27 mouse cellular contexts compared by ENCODE assay signal in the genomic region with DNA sequence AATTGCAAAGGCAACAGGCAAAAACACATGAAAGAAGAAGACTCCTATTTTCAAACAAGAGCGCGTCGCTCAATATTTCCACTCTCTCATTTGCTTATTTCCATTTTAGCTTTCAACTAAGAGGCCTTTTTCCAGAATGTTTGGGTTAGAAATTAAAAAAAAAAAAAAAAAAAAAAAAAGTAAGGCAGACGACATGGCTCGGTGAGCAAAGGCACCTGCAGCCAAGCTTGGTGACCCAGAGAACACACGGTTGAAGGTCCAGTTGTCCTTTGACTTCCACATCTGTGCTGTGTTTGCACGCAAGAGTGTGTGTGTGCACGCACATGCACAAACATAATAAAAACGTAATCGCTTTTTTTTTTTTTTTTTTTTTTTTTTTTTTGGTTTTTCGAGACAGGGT. TPM values are rescaled to one million over a fixed set of nuclear protein-coding genes. Genes with fewer than 3 reads are reported as not detected.
A peak's percentile ranks its signal among the peaks of the same experiment; 100 is the strongest.
DNase-seq lines count a peak whose midpoint lies in the region; ATAC-seq and TF ChIP-seq lines count a peak whose summit lies in the region.
"Had no signal": no experiment of that assay in that cellular context is flagged by ENCODE, and none has a peak within 500 bp of the region (broad histone marks: within the 10 kb centered on the region; RNA-seq: fewer than 3 reads in every experiment).

No protein-coding gene starts in this region.

- intact Hi-C loops in left cerebral cortex, postnatal 36 days (cut with DNase I): no loop called here

- 39% methylated on average over 11 of the region's 11 CpGs for WGBS in kidney, adult 2 months
- WGBS in kidney, embryonic 14.5 days: 65% methylated on average over 10 of the region's 11 CpGs
- 83% methylated on average over 11 of the region's 11 CpGs for WGBS in liver, adult 2 months
- WGBS in liver, embryonic 11.5 days: 94% methylated on average over 10 of the region's 11 CpGs
- 95% methylated on average over 11 of the region's 11 CpGs for WGBS in forebrain, embryonic 15.5 days

- TF ChIP-seq CTCF in kidney, adult 2 months (conservative IDR thresholded peaks at IDR 0.05; ENCODE audit: insufficient read depth, insufficient read length, low read depth, low read length): no peak
- no peak for TF ChIP-seq CTCF in liver, adult 2 months (IDR thresholded peaks at IDR 0.05; ENCODE audit: low read depth, low read length)

- no peak for ATAC-seq in kidney, embryonic 14.5 days (ENCODE audit: low FRiP score, low TSS enrichment)
- no peak for ATAC-seq in liver, embryonic 11.5 days (replicated peaks; ENCODE audit: low FRiP score)
- ATAC-seq in forebrain, embryonic 15.5 days (replicated peaks): no peak
- ATAC-seq: CD4-positive, CD25-positive, alpha-beta regulatory T cell, adult 4 months; forebrain, embryonic 13.5 days; forebrain, postnatal 0 days; hindbrain, embryonic 16.5 days; Patski had no signal

- H3K9ac ChIP-seq in kidney, embryonic 14.5 days (ENCODE audit: low read depth, low read length): no peak overlapping the region
- H3K9ac ChIP-seq in liver, adult 2 months (ENCODE audit: low read depth, low read length): no peak overlapping the region
- H3K9ac ChIP-seq in liver, embryonic 11.5 days (ENCODE audit: low read depth, low read length): no peak overlapping the region
- H3K9ac ChIP-seq in forebrain, embryonic 15.5 days (replicated peaks): no peak overlapping the region
- H3K9ac ChIP-seq: forebrain, embryonic 13.5 days; forebrain, postnatal 0 days; heart, embryonic 12.5 days; heart, embryonic 15.5 days; hindbrain, embryonic 13.5 days had no signal

- no peak overlapping the region for H3K27ac ChIP-seq in kidney, adult 2 months (ENCODE audit: insufficient read depth, low read depth, low read length)
- no peak overlapping the region for H3K27ac ChIP-seq in kidney, embryonic 14.5 days (ENCODE audit: low read depth, low read length)
- no peak overlapping the region for H3K27ac ChIP-seq in liver, adult 2 months (replicated peaks; ENCODE audit: insufficient read depth, low read depth, low read length)
- no peak overlapping the region for H3K27ac ChIP-seq in liver, embryonic 11.5 days (ENCODE audit: low read depth, low read length)
- H3K27ac ChIP-seq in forebrain, embryonic 15.5 days (replicated peaks): no peak overlapping the region
- H3K27ac ChIP-seq: forebrain, embryonic 10.5 days; forebrain, embryonic 13.5 days; heart, embryonic 15.5 days; hindbrain, embryonic 10.5 days; hindbrain, embryonic 13.5 days had no signal

- no peaks in the 10 kb centered on the region for H3K36me3 ChIP-seq in kidney, adult 2 months (ENCODE audit: control insufficient read depth, insufficient read depth, low read length)
- H3K36me3 ChIP-seq in kidney, embryonic 14.5 days (ENCODE audit: control insufficient read depth, insufficient read depth, low read length): no peaks in the 10 kb centered on the region
- H3K36me3 ChIP-seq in liver, adult 2 months (ENCODE audit: control insufficient read depth, insufficient read depth, low read length): no peaks in the 10 kb centered on the region
- H3K36me3 ChIP-seq in liver, embryonic 11.5 days (ENCODE audit: control insufficient read depth, insufficient read depth, low read length): no peaks in the 10 kb centered on the region
- H3K36me3 ChIP-seq in forebrain, embryonic 15.5 days: no peaks in the 10 kb centered on the region
- H3K36me3 ChIP-seq: forebrain, embryonic 10.5 days; G1E; heart, embryonic 12.5 days; heart, embryonic 15.5 days; hindbrain, embryonic 10.5 days; hindbrain, embryonic 13.5 days had no signal

- H3K4me1 ChIP-seq in kidney, adult 2 months (ENCODE audit: control insufficient read depth, insufficient read depth, low read length): peaks cover 5% of the 10 kb centered on the region; the same call in 1 of the 2 replicates
- H3K4me1 ChIP-seq in kidney, embryonic 14.5 days (ENCODE audit: control insufficient read depth, insufficient read depth, low read length): 0 out of 2 replicates have a peak, but pooled peaks cover 5% of the 10 kb centered on the region
- H3K4me1 ChIP-seq in liver, adult 2 months (ENCODE audit: control insufficient read depth, insufficient read depth, low read length): no peaks in the 10 kb centered on the region
- no peaks in the 10 kb centered on the region for H3K4me1 ChIP-seq in liver, embryonic 11.5 days (replicated peaks; ENCODE audit: control insufficient read depth, insufficient read depth, low read length)
- no peaks in the 10 kb centered on the region for H3K4me1 ChIP-seq in forebrain, embryonic 15.5 days
- H3K4me1 ChIP-seq: heart, embryonic 12.5 days; heart, embryonic 15.5 days; hindbrain, embryonic 13.5 days had no signal

- TF ChIP-seq POLR2A in kidney, adult 2 months (IDR thresholded peaks at IDR 0.05; ENCODE audit: low read depth, low read length): no peak
- TF ChIP-seq POLR2A in liver, adult 2 months (IDR thresholded peaks at IDR 0.05; ENCODE audit: extremely low read depth, insufficient read depth, low read length): no peak

- no peaks in the 10 kb centered on the region for H3K79me2 ChIP-seq in liver, adult 2 months (ENCODE audit: control insufficient read depth, insufficient read depth, low read length)

- H3K4me2 ChIP-seq in kidney, embryonic 14.5 days (replicated peaks; ENCODE audit: low read depth, low read length): no peak overlapping the region
- H3K4me2 ChIP-seq in liver, embryonic 11.5 days: no peak overlapping the region
- H3K4me2 ChIP-seq in forebrain, embryonic 15.5 days (replicated peaks): no peak overlapping the region
- H3K4me2 ChIP-seq: forebrain, embryonic 13.5 days; heart, embryonic 12.5 days; heart, embryonic 15.5 days; hindbrain, embryonic 13.5 days had no signal

- H3K9me3 ChIP-seq in kidney, embryonic 14.5 days (ENCODE audit: control insufficient read depth, low read length): no peaks in the 10 kb centered on the region
- no peaks in the 10 kb centered on the region for H3K9me3 ChIP-seq in liver, embryonic 11.5 days (ENCODE audit: control insufficient read depth, low read length)
- no peaks in the 10 kb centered on the region for H3K9me3 ChIP-seq in forebrain, embryonic 15.5 days
- H3K9me3 ChIP-seq: forebrain, embryonic 10.5 days; forebrain, embryonic 13.5 days; G1E; heart, embryonic 12.5 days; heart, embryonic 15.5 days; hindbrain, embryonic 10.5 days; hindbrain, embryonic 13.5 days had no signal

- peak; percentile 77 for DNase-seq in kidney, adult 2 months
- peak; percentile 13 for DNase-seq in liver, adult 2 months (ENCODE audit: extremely low read depth, low read depth, low spot score)
- DNase-seq in liver, embryonic 11.5 days (ENCODE audit: low spot score): no peak
- peak; percentile 36 for DNase-seq in kidney, postnatal 14 days
- no peak for DNase-seq in left cerebral cortex, postnatal 36 days (ENCODE audit: low spot score in 2 of 2)
- DNase-seq: adrenal gland, postnatal 10 days; adrenal gland, postnatal 36 days; cerebellum, adult 18-20 months; cerebellum, adult 9-10 months; cerebellum, postnatal 14 days; forebrain, postnatal 0 days; gastrocnemius, postnatal 25 days; heart, adult 18-20 months; heart, postnatal 10 days; heart, postnatal 36 days had no signal

- H3K27me3 ChIP-seq in kidney, adult 2 months (replicated peaks; ENCODE audit: control insufficient read depth, insufficient read depth, low read length): no peaks in the 10 kb centered on the region
- no peaks in the 10 kb centered on the region for H3K27me3 ChIP-seq in kidney, embryonic 14.5 days (ENCODE audit: control insufficient read depth, insufficient read depth, low read length)
- H3K27me3 ChIP-seq in liver, adult 2 months (ENCODE audit: control insufficient read depth, insufficient read depth, low read length): no peaks in the 10 kb centered on the region
- H3K27me3 ChIP-seq in liver, embryonic 11.5 days (replicated peaks; ENCODE audit: control insufficient read depth, insufficient read depth, low read length): peaks cover 3% of the 10 kb centered on the region
- H3K27me3 ChIP-seq in forebrain, embryonic 15.5 days: no peaks in the 10 kb centered on the region
- H3K27me3 ChIP-seq: heart, embryonic 15.5 days had no signal

- no peak overlapping the region for H3K4me3 ChIP-seq in kidney, adult 2 months (ENCODE audit: insufficient read depth, low read depth, low read length)
- H3K4me3 ChIP-seq in kidney, embryonic 14.5 days (ENCODE audit: low read length): no peak overlapping the region
- H3K4me3 ChIP-seq in liver, adult 2 months (ENCODE audit: insufficient read depth, low read depth, low read length): no peak overlapping the region
- H3K4me3 ChIP-seq in liver, embryonic 11.5 days (ENCODE audit: low read depth, low read length): no peak overlapping the region
- no peak overlapping the region for H3K4me3 ChIP-seq in forebrain, embryonic 15.5 days
- H3K4me3 ChIP-seq: forebrain, embryonic 10.5 days; forebrain, embryonic 13.5 days; heart, embryonic 12.5 days; heart, embryonic 15.5 days; hindbrain, embryonic 10.5 days; hindbrain, embryonic 13.5 days had no signal

RNA-seq across cellular contexts. Expression of a gene that starts 41.2 kb away (rescaled TPM):
- polyA plus RNA-seq in kidney, adult 2 months (2012; rRNA removed): 1.8 and 1.9 TPM in 2 replicates
- 1.9 and 2.0 TPM in 2 replicates for polyA plus RNA-seq in kidney, embryonic 14.5 days (2014; fragmentation: Nextera tagmentation; extraction: Ambion mirVana)
- total RNA-seq in liver, adult 2 months (2014; rRNA removed): 0.28 and 0.47 TPM in 2 replicates
- 0.05 and 0.18 TPM in 2 replicates for polyA plus RNA-seq in liver, adult 2 months (2012; rRNA removed)
- polyA plus RNA-seq in liver, embryonic 11.5 days (2014; fragmentation: Nextera tagmentation; extraction: Ambion mirVana): 0.62 and 0.97 TPM in 2 replicates
- under 1 TPM; 0.59 to 0.84 TPM for total RNA-seq in left cerebral cortex, postnatal 36 days (2021)
- polyA plus RNA-seq in forebrain, embryonic 15.5 days (2015; fragmentation: Nextera tagmentation; extraction: Ambion mirVana): 0.45 and 0.47 TPM in 2 replicates

Comparison
In these comparisons a context has a peak if more than half of its experiments do, and no peak if none do; other contexts are left out.
1. DNase-seq: peak in kidney, adult 2 months (single experiment), liver, adult 2 months (single experiment) and kidney, postnatal 14 days (single experiment); none in liver, embryonic 11.5 days (single experiment) and left cerebral cortex, postnatal 36 days (0 of 2).